Mouse (Mus musculus): ENCODE data around the gene Hrct1.

Hrct1 gene

GRCm38 (mm10) chr4:43738989-43739674 lies 12.1 kb downstream of the Hrct1 start:
- Histone ChIP-seq H3K27me3 (ENCODE audit: control insufficient read depth, insufficient read depth, low read length, poor library complexity, severe bottlenecking) (no peaks in the 10 kb centered on the region), H3K36me3 (ENCODE audit: control insufficient read depth, insufficient read depth, low read length, poor library complexity, severe bottlenecking) (no peaks in the 10 kb centered on the region)
- no peak for DNase-seq (ENCODE audit: low read depth, low spot score)

GRCm38 (mm10) chr4:43741526-43741925 lies 14.5 kb downstream of the Hrct1 start:
- no peak for DNase-seq (ENCODE audit: low read depth, low spot score)
- no peaks in the 10 kb centered on the region for H3K27me3 ChIP-seq (ENCODE audit: control insufficient read depth, insufficient read depth, low read length, poor library complexity, severe bottlenecking)
- no peaks in the 10 kb centered on the region for H3K36me3 ChIP-seq (ENCODE audit: control insufficient read depth, insufficient read depth, low read length, poor library complexity, severe bottlenecking)

- no peak for DNase-seq (ENCODE audit: low read depth, low spot score)
- Histone ChIP-seq H3K36me3 (ENCODE audit: control insufficient read depth, insufficient read depth, low read length, poor library complexity, severe bottlenecking) (no peaks in the 10 kb centered on the region), H3K27me3 (ENCODE audit: control insufficient read depth, insufficient read depth, low read length, poor library complexity, severe bottlenecking) (no peaks in the 10 kb centered on the region)
These were observed 15.6 kb downstream of the Hrct1 start for GRCm38 (mm10) chr4:43742637-43743036.

GRCm38 (mm10) chr4:43743099-43743498 lies 16.1 kb downstream of the Hrct1 start:
- Histone ChIP-seq H3K27me3 (ENCODE audit: control insufficient read depth, insufficient read depth, low read length, poor library complexity, severe bottlenecking) (no peaks in the 10 kb centered on the region), H3K36me3 (ENCODE audit: control insufficient read depth, insufficient read depth, low read length, poor library complexity, severe bottlenecking) (no peaks in the 10 kb centered on the region)
- DNase-seq (ENCODE audit: low read depth, low spot score), result no peak

GRCm38 (mm10) chr4:43745187-43745586 lies 18.2 kb downstream of the Hrct1 start:
- H3K36me3 ChIP-seq (ENCODE audit: control insufficient read depth, insufficient read depth, low read length, poor library complexity, severe bottlenecking), result no peaks in the 10 kb centered on the region
- peak; percentile 26 for DNase-seq (ENCODE audit: low read depth, low spot score)
- no peaks in the 10 kb centered on the region for H3K27me3 ChIP-seq (ENCODE audit: control insufficient read depth, insufficient read depth, low read length, poor library complexity, severe bottlenecking)

- no peak for DNase-seq (ENCODE audit: low read depth, low spot score)
- H3K27me3 ChIP-seq (ENCODE audit: control insufficient read depth, insufficient read depth, low read length, poor library complexity, severe bottlenecking), result no peaks in the 10 kb centered on the region
- no peaks in the 10 kb centered on the region for H3K36me3 ChIP-seq (ENCODE audit: control insufficient read depth, insufficient read depth, low read length, poor library complexity, severe bottlenecking)
These were observed 30.2 kb downstream of the Hrct1 start for GRCm38 (mm10) chr4:43757213-43757612.

GRCm38 (mm10) chr4:43759571-43760418 lies 32.8 kb downstream of the Hrct1 start:
- Histone ChIP-seq H3K36me3 (ENCODE audit: control insufficient read depth, insufficient read depth, low read length, poor library complexity, severe bottlenecking) (no peaks in the 10 kb centered on the region), H3K27me3 (ENCODE audit: control insufficient read depth, insufficient read depth, low read length, poor library complexity, severe bottlenecking) (no peaks in the 10 kb centered on the region)
- no peak for DNase-seq (ENCODE audit: low read depth, low spot score)

- no peaks in the 10 kb centered on the region for H3K27me3 ChIP-seq (ENCODE audit: control insufficient read depth, insufficient read depth, low read length, poor library complexity, severe bottlenecking)
- DNase-seq (ENCODE audit: low read depth, low spot score), result peak; percentile 13
- no peaks in the 10 kb centered on the region for H3K36me3 ChIP-seq (ENCODE audit: control insufficient read depth, insufficient read depth, low read length, poor library complexity, severe bottlenecking)
These were observed 33.5 kb downstream of the Hrct1 start for GRCm38 (mm10) chr4:43760460-43760859.

- Histone ChIP-seq H3K36me3 (ENCODE audit: control insufficient read depth, insufficient read depth, low read length, poor library complexity, severe bottlenecking) (no peaks in the 10 kb centered on the region), H3K27me3 (ENCODE audit: control insufficient read depth, insufficient read depth, low read length, poor library complexity, severe bottlenecking) (no peaks in the 10 kb centered on the region)
- no peak for DNase-seq (ENCODE audit: low read depth, low spot score)
These were observed 34.3 kb downstream of the Hrct1 start for GRCm38 (mm10) chr4:43761336-43761735.

- no peaks in the 10 kb centered on the region for H3K36me3 ChIP-seq (ENCODE audit: control insufficient read depth, insufficient read depth, low read length, poor library complexity, severe bottlenecking)
- no peaks in the 10 kb centered on the region for H3K27me3 ChIP-seq (ENCODE audit: control insufficient read depth, insufficient read depth, low read length, poor library complexity, severe bottlenecking)
- DNase-seq (ENCODE audit: low read depth, low spot score), result peak; percentile 51
These were observed 36.4 kb downstream of the Hrct1 start for GRCm38 (mm10) chr4:43763410-43763809.

GRCm38 (mm10) chr4:43768341-43768740 lies 41.4 kb downstream of the Hrct1 start:
- DNase-seq (ENCODE audit: low read depth, low spot score), result no peak
- H3K36me3 ChIP-seq (ENCODE audit: control insufficient read depth, insufficient read depth, low read length, poor library complexity, severe bottlenecking), result no peaks in the 10 kb centered on the region
- no peaks in the 10 kb centered on the region; the same call in 1 of the 2 replicates for H3K27me3 ChIP-seq (ENCODE audit: control insufficient read depth, insufficient read depth, low read length, poor library complexity, severe bottlenecking)

- no peaks in the 10 kb centered on the region; the same call in 1 of the 2 replicates for H3K27me3 ChIP-seq (ENCODE audit: control insufficient read depth, insufficient read depth, low read length, poor library complexity, severe bottlenecking)
- DNase-seq (ENCODE audit: low read depth, low spot score), result no peak
- H3K36me3 ChIP-seq (ENCODE audit: control insufficient read depth, insufficient read depth, low read length, poor library complexity, severe bottlenecking), result no peaks in the 10 kb centered on the region
These were observed 42.4 kb downstream of the Hrct1 start for GRCm38 (mm10) chr4:43769374-43769773.

GRCm38 (mm10) chr4:43770909-43771308 lies 43.9 kb downstream of the Hrct1 start, which contains the start of gene Olfr159:
Gene Olfr159 (minus strand): TSS chr4:43771009.
- H3K36me3 ChIP-seq (ENCODE audit: control insufficient read depth, insufficient read depth, low read length, poor library complexity, severe bottlenecking), result no peaks in the 10 kb centered on the region
- H3K27me3 ChIP-seq (ENCODE audit: control insufficient read depth, insufficient read depth, low read length, poor library complexity, severe bottlenecking), result no peaks in the 10 kb centered on the region; the same call in 1 of the 2 replicates
- DNase-seq (ENCODE audit: low read depth, low spot score), result no peak

- no peaks in the 10 kb centered on the region for H3K36me3 ChIP-seq (ENCODE audit: control insufficient read depth, insufficient read depth, low read length, poor library complexity, severe bottlenecking)
- no peaks in the 10 kb centered on the region; the same call in 1 of the 2 replicates for H3K27me3 ChIP-seq (ENCODE audit: control insufficient read depth, insufficient read depth, low read length, poor library complexity, severe bottlenecking)
- DNase-seq (ENCODE audit: low read depth, low spot score), result no peak
These were observed 44.6 kb downstream of the Hrct1 start for GRCm38 (mm10) chr4:43771626-43772025.

GRCm38 (mm10) chr4:43772304-43772703 lies 45.3 kb downstream of the Hrct1 start:
- DNase-seq (ENCODE audit: low read depth, low spot score), result no peak
- Histone ChIP-seq H3K27me3 (ENCODE audit: control insufficient read depth, insufficient read depth, low read length, poor library complexity, severe bottlenecking) (no peaks in the 10 kb centered on the region; the same call in 1 of the 2 replicates), H3K36me3 (ENCODE audit: control insufficient read depth, insufficient read depth, low read length, poor library complexity, severe bottlenecking) (no peaks in the 10 kb centered on the region)
